Mouse (Mus musculus) urinary bladder, postnatal 4 days (tissue): ENCODE measurements around the gene Iqcf6.

Experiments used
- DNase-seq, 2 experiments: peaks; one replicate each; pipeline ENCODE4 v3.0.0; 2021 to 2022; ENCODE audit warnings: low spot score in 2 of 2

The Iqcf6 gene

DNA sequence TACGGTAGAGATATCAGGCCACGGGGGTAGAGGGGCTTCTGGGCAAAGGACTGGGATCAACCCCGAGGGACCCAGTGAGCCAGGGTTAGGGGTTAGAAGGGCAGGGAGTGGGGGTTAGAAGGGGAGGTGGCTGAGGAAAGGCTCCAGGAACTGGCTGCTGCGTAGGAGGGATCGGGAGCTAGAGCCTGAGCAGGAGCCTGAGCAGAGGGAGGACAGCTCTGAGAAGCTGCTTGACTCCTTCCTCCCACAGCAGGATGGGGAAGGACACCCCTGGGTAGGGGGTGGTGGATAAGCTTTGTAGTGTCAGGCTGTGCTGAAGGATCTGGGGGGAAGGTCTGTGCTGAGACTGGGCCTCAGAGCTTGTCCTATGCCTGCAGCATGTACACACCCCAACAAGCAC, 30.4 kb downstream of the Iqcf6 start:
- no peak for DNase-seq

DNA sequence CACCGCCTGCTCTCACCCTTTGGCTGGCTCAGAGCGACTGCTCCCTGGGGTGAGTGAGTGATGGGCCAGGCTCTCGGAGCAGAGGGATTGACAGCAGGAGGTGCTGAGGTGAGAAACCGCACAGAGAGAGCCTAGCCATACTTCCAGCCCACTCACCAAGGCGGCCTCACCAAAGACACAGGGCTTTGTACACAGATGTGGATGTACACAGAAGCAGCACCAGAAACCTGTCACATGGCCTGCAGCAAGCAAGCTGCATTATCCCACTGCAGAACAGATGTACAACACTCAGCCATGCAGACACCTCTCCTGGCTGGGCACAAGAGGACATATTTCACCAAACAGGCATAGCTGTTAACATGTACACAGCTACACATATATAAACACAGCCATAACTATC, 31.2 kb downstream of the Iqcf6 start:
- DNase-seq, result no peak

DNA sequence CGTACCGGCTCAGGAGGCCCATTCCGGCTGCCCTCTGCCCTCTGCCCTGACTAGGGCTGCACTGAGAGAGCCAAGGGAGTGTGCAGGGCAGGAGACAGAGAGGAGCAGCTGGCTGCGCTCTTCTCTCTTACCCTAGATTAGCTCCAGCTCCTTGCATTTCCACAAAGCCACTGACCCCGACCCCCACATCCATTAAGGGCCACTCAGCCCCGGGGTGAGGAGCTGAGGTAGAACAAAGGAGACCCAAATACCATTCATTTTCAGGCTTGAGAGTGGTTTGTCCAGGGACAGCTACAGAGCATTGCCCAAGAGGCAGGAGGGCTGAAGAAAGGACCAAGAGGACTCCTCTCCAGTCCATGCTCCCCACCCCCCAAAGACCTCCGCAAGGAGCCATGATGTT, 33.1 kb downstream of the Iqcf6 start:
- no peak for DNase-seq

DNA sequence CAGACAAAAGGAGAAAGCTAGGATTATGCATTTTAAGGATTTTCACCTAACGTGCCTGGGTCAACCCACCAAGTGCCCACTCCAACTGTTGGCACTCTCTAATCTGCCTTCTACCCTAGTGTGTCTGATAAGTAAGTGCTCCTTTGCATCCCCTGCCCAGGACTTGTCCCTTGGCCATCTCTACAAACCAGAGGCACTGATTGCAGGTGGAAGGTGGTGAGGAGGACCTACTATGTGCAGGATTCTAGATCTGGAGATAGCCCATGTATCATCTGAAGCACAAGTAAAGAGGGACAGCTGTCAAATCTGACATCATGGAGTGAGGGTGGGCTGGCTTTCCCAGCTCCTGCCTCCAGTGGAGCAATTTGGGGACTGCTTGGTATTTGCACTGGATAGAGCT, 33.6 kb downstream of the Iqcf6 start:
- DNase-seq, result no peak

DNA sequence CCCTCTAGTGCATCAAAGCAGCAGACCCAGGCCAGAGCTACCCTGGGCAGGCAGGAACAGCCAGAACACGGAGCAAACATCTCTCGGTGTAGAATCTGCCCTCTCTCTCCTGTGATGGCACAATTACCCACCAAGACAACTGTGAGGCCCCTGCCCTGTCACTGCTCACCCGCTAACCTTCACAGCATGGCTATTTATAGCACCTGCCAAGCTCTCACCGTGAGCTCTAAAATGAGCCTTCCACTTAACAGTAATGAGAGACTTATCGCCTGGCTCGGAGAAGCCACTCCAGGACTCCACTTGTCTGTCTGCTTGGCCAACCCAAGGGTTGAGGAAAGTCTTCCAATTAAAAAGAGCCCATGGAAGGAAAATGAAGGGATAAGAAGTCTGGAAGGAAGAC, 36.8 kb downstream of the Iqcf6 start:
- no peak for DNase-seq

DNA sequence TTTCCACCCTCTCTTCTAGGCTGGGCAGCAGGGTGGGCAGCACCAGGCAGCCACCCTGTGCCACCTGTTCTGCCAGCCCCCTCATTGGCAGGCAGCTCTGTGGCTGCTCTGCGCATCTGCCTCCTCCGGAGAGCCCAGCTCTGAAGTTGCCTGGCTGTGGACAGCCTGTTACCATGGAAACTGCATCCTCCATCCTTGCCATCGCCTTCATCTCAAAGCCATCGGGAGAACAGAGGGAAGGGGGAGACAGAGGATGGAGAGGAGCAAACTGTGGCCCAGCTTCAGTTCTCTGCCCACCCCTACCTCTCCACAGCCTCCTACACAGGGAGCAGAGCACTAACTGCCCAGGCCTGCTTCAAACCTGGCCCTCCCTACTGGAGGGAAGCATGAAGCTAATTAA, 38.1 kb downstream of the Iqcf6 start:
- DNase-seq, result no peak

DNA sequence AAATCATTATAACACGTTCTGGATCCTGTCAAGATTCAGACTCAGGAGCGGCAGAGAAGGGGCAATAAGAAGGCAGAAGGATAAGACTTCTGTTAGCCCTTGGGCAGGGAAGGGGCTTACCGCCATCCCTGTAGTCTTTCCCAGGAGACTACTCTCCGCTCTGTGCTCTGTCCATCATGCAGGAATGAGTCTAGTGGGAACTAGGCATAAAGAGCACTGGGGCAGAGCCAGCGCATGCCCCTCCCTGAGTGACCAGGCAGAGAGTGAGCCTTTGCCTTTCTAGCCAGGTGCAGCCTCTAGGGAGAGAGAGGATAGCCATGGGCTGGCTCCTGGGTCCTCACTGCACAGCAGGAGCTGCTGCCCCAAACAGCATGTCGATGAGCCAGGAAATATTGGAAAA, 38.5 kb downstream of the Iqcf6 start:
- no peak for DNase-seq

DNA sequence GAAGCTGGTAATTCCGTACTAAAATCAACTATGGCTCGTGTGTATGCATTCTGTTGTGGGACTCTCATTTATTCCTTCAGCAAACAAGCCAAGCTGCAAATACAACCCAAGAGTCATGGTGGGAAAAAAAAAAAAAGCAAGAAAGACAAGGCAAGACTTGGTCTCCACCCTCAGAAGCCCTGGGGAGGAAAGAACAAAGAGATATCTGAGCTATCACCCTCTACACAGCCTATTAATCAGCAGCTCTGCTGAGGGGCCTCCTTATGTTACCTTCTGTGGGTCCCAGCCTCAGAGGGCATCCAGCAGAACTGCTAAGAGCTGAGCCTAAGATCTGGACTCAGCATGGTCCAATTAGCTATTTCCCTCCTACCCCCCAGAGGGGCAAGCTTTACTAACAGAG, 47.5 kb downstream of the Iqcf6 start:
- no peak for DNase-seq

DNA sequence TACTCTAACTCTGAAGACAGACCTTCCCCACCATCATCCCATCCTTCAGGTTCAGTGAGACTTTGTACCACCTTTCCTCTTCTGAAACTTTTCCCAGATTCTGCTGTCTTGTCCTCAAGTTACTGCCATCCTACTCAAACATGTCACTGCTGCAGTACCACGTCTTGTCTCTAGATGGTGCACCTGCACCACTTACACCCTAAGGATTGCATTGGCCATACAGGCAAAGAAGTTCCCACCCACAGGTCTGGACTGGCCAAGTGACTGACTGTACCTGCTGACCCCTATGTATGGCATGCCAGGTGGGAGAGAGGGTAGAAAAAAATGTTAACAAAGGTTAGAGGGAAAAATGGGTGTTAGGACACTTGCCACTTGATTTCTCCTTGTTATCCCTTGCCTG, 49.1 kb downstream of the Iqcf6 start:
- peak; percentile 57 to 80 for DNase-seq

DNA sequence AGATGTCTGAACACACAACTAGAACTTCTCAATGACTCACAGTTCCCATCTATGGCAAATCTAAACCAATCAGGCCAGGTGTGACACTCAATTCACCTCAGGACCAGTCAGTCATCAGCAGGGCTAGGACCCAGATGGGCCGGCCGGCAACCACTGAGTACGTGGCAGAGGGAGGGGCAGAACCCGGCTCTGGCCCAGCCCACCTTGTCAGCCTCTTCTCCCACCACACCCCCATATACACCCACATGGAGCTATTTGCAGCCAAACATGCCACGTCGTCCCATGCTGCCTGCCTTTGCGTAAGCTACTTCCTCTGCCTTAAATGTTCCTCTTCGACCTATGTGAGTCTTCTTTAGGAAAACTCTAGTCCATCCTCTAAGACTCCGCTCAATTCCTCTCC, 49.6 kb downstream of the Iqcf6 start:
- DNase-seq, result no peak

DNA sequence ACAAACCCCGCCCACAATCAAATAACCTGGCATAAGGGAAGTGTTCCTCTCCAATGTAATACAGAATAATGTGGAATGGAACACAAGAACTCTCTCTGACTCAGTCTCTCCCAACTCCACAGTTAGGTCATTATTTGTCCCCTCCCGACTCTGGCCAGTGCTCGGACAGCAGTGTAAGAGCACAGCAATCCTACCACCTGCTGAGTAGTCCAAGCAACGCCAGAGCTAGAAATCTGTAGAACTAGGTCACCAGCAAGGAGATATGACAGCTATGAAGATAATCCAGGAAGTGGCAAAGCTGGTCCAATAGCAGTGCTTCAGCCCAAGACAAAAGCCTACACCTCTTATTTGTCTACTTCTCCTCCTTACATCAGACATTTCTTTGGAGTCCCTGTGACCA, 50.2 kb downstream of the Iqcf6 start:
- DNase-seq, result no peak
